Mouse (Mus musculus): ENCODE results near the gene Tmbim7.
"Not testable (repeated sequence)": the region's sequence is repeated elsewhere in the genome, so short reads cannot be mapped to it uniquely, and the experiment has no call there.

The Tmbim7 gene

DNA sequence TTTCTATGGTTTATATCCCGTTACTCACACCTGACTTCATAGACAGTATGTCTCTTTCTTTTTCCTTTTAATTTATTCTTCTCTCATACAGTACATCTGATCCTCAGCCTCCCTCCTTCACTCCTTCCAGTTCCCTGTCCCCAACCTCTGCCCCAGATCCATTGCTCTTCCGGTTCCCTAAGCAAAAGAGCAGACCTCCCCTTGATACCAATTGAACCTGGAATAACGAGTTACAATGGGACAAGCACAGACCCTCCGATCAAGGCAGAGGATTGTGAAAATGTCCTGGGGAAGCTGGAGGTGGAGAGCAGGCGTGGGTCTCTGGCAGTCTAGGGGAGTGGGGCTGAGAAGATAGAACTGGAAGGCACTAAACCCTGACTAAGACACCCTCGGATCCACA lies at the start of gene Tmbim7:
Gene Tmbim7 (plus strand): TSS at position 301 of the 400 bp plus-strand sequence.
- DNase-seq (ENCODE audit: low read depth), result no peak

DNA sequence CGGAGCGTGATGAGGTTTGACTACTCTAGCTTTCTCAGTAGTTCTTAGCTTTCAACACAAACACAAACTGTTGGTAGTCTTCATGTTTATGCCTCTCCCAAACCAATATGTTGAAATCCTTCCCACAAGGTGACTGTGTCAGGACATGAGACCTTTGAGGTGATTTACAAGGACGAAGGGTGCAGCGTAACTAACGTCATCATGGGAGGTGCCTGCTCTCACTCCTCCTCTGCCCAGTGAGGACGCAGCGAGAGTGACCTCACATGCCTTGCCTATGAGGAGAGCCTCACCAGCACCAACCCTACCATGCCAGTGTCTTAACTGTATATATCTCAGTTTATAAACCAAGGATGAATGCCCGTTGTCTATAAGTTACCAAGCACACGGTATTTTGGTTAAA lies 43.9 kb upstream of the Tmbim7 start:
- DNase-seq (ENCODE audit: low read depth), result no peak

DNA sequence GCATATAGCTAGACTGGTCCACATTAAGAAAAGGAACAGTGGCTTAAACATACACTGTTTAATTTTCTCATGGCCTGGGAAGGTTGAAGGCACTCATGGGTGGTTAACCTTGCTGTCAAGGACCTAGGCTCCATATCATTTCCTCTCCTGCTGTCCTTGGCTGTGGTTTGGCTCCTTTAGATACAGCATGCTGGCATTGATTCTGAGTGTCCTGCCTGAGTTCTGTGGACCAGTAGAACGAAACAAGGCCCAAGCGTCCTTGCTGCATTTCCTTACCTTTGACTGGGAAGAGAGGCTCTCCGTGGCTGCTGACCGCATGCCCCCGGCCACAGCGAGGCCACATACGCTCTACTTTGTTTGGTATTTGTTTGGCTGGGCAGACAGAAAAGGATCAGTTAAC lies 41.7 kb upstream of the Tmbim7 start:
- DNase-seq (ENCODE audit: low read depth), result no peak

DNA sequence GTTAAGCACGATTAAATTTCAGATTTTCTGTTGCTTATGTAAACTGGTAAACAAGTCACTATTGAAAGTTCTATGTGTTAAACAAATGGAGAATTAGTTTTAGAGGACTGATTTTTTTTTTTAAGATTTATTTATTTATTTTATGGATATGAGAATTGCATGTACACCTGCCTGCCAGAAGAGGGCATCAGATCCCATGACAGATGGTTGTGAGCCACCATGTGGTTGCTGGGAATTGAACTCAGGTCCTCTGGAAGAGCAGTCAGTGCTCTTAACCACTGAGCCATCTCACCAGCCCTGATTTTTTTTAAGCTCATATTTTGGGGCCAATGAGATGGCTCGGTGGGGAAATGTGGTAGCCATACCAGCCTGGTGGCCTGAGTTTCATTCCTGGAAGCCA lies 39.1 kb upstream of the Tmbim7 start:
- not testable (repeated sequence) for DNase-seq (ENCODE audit: low read depth)

DNA sequence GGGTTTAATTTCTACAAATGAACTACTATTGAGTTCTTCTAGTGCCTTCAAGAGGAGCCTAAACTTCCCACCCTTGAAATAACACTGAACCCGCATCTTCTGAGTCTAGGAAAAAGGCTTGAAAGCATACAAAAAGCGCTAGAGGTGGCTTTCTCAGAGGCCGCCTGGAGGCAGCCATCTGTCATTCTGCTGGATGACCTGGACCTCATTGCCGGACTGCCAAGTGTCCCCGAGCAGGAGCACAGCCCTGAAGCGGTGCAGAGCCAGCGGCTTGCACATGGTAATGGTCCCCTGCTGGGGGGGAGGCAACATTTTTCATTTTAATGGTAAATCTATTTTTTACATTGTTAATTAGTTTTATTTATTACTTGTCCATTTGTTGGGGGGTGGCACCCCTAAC lies 30.5 kb upstream of the Tmbim7 start:
- no peak for DNase-seq (ENCODE audit: low read depth)

DNA sequence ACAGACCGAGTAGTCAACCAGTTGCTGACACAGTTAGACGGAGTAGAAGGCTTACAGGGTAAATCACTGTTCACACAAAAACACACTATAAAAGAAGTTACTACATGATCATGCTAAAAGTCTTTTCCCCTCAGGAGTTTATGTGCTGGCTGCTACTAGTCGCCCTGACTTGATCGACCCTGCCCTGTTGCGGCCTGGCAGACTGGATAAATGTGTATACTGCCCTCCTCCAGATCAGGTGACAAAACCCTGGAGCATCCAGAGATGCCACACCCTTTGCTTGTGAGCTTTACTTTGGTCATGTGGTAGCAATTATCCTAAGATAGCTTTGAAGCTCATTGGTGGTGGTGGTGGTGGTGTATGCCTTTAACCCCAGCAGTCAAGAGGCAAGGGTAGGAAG lies 20.9 kb upstream of the Tmbim7 start:
- DNase-seq (ENCODE audit: low read depth), result no peak

DNA sequence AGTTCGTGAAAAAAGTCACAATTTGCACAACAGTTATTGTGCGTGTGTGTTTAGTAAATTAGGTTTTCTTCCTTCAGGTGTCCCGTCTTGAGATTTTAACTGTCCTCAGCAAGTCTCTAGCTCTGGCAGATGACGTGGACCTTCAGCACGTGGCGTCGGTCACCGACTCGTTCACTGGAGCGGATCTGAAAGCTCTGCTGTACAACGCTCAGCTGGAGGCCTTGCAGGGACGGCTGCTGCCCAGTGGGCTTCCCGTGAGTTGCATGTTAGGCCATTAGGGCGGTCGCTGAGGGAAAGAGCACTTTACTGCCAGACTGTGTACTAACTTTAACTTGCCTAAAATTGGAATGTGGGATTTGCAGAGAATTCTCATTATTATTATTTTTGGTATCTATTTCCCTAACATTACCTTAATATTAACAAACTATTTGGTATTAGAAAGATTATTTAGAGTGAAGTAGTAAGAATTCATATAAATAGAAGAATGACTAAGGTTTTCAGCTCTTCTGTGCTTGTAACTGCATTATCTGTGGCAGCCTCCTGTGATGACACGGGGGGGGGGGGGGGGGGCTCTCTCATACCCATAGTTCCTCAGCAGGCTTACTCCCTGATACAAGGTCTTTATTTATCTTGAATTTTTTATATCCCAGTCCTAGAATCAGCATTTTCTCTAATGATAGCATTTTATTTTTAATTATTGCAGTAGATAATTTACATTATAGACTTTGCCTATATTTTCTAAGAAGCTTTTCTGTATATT lies 19.3 kb upstream of the Tmbim7 start:
- DNase-seq (ENCODE audit: low read depth), result no peak

DNA sequence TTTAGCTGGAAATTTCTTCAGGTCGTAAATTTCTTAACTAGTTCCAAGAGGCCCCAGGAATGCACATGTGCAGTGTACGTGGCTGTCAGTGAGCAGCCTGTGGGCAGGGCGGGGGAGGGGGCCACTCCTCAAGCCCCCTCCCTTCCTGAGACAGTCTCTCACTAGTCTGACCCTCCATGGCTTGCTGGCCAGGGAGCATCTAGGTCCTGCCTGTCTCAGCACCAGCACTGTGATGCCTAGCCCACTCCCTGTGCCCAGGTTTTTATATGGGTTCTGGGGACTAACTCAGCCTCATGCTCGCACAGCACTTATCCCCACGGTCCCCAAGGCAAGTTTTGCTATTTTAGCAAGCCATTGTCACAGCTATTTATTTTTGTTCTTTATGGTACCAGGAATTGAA lies 18.7 kb upstream of the Tmbim7 start:
- DNase-seq (ENCODE audit: low read depth), result no peak

DNA sequence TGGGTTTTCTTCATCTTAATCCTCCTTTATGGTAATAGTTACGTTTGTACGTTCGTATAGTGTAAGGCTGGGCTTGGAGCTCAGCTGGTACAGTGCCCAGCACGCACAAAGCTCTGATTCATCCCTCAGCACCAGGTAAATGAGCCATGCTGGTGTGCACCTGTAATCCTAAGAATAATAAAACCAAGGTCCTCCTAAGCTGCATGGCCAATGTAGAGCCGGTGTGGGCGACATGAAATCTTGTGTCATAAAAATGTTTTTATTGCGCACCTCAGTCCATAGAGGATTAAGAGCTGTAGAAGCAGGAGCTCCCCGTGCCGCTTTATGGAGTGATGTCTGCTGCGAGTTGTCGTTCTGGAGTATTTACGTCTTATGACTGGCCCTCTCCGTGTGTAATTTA lies 17.7 kb upstream of the Tmbim7 start:
- no peak for DNase-seq (ENCODE audit: low read depth)

DNA sequence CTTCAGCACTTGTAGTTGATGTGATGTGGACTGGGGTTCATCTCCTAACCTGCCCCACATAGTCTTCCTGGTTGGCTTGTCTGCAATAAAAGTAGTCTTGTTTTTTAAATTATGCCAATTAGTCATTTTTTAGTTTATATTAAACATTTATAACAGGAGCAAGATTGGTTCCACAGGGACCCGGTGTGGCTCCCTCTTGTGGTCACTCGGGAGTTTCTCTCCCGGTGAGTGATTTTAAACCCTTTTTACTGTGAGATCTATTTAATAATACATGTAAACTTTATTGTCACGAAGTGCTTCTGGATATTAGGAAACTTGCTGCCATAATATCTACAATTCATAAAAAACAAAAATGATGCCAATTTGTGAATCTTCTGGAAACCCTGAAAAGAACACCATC lies 17.0 kb upstream of the Tmbim7 start:
- peak; percentile 46 for DNase-seq (ENCODE audit: low read depth)

DNA sequence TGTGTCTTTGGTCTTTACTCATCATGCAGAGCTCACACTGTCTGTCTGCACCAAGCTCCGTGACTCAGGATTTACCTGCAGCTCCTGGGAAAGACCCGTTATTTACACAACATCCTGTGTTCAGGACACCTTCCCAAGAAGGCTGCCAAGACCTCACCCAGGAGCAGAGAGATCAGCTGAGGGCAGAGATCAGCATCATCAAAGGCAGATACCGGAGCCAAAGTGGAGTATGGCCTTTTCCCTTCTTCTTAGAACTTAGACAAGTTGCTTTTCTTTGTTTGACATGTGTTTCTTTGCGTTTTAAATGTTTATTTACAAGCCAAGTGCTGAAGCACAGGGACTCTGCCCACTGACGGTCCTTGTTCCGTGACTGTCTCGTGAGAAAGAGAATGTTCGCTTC lies 15.7 kb upstream of the Tmbim7 start:
- DNase-seq (ENCODE audit: low read depth), result no peak

DNA sequence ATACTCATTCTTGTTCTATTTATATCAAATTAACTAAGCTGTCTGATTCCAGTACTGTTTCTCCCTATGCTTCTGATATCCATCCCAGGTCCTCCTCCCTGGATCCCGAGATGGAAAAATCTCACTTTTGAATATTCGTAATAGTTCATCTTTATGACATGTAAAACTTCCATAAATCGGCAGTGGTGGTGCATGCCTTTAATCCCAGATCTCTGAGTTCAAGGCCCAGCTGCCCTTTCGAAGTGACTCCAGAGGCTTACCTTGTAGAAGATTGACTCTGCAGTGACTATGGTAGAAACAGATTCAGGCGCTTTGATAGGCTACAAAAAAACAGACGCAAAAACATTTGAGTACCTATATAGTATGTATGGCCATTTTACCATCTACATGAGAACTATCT lies 6.4 kb upstream of the Tmbim7 start:
- no peak for DNase-seq (ENCODE audit: low read depth)

DNA sequence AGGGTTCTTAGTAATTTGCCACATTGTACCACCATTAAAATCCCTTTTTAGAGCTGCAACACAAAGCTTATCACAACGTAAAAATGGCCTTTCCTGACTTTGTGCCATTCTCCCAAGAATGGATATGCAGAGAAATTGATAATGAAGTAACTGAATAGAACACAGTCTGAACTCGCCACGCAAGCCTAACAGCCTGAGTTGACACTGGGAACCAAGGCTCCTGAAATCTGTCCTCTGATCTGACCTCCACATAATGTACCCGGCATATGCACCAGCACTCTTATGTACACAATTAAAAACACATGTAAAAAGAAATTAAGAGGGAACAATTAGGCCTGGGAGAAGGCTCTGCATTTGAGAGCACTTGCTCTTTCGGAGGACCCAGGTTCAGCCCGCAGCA lies 5.7 kb upstream of the Tmbim7 start:
- no peak for DNase-seq (ENCODE audit: low read depth)

DNA sequence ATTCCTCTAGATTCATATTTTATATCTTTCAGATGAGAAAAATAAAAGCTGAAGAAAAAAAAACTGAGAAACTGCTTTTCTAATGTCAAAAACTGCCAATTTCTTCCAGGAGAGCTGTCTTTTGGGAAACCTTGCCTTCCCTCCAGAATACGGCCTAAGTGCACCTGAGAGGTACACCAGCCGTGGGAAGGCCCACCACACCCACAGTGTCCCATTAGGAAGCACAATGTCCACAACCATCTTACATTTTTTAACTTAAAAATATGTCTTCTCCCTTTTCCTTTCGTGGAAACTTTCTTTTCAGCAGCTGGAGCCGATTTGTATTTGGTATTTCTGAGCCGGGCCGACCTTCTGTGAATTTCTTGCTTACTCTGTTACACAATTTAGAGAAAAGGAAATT lies 4.4 kb upstream of the Tmbim7 start:
- DNase-seq (ENCODE audit: low read depth), result no peak

DNA sequence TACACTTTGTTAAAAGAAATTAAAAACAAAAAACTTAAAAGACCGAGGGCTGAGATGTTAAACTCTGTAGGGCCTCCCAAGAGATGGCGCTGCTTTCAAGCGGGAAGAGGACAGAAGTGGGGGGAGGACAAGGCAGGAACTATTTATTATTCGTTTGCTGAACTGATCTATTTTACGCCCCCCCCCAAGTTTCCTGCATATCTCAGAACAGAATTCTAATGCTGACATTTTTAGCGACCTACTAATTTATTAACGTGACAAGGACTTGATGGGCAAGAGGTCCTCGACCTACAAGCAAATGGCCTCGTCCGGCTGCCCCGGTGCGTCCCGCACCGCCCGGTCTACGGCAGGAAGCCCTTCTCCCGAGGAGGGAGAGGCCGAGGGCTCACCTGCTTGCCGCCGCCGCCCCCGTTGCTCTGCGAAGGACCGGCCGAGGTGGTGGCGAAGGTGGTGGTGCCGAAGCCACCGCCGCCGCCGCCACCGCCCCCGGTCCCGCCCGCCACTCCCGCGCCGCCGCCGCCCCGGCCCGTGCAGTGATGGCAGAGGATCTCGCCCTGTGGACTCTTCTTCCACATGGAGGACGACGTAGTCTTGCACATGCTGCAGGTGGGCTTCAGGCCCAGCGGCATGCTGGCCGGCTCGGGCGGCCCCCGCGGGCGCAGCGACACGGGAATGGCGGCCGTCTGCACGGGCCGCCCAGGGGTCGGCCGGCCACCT lies 3.8 kb upstream of the Tmbim7 start:
- peak; percentile 85 for DNase-seq (ENCODE audit: low read depth)

DNA sequence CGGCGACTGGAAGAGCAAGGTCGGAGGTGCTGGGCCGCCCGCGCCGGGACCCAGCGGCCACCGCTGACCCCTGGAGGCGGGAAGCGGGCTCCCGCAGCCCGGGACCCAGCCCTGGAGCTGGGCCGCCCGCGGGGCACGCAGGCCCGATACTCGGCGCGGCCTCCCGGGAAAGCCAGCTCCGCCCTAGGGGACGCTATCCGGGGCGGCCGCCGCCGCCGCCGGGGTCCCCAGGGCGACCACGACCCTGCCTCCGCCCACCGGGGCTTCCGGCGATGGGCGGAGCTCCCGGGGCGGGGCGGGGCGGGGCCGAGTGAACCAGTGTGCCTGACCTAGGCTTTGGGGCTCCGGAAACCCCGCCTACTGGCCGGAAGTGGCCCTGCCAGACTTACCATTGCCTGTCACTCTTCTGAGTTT lies 3.3 kb upstream of the Tmbim7 start:
- DNase-seq (ENCODE audit: low read depth), result peak; percentile 94

DNA sequence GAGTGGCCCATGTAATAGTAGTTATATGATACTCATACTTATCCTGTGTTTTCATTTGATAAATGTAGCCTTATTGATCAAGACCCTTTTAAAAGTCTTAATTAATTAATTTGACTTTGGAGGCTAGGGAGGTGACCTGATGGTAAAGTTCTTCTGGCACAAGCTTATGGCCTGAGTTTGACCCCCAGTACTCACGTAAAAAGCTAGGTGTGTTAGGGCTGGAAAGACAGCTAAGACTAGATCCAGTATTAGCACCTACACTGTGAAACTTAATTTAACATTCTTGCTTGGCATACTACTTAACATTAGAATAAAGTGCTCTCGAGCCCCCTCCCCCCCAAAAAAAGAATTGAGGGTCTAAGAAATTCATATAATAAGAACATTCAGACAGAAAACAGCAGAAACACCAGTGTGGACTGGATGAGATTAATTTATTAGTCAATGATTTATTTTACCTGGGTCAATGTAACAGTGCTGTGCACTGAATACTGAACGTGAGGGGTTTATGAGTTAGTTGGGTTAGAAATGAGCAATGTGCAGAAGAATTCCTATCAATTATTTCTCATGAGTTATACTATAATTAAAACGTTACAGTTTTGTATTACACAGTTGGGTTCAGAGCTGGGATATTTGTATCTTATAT lies 2.7 kb upstream of the Tmbim7 start:
- no peak for DNase-seq (ENCODE audit: low read depth)

DNA sequence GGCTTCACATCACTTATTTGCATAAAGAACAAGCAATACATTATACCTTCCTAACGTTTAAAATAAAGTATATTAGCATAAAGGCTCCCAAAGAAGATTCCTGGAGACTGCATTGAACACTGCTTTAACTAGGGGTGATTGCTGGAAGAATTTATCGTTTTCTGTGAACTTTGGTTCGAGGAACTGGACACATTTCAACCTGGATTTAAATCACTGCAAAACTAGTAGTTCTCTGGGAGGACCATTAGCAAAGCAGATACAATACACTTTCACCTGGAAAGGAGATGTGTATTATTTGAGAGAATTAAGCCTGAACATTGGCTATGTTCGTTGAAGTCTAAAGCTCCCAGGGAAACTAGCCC lies 2.2 kb upstream of the Tmbim7 start:
- no peak for DNase-seq (ENCODE audit: low read depth)

DNA sequence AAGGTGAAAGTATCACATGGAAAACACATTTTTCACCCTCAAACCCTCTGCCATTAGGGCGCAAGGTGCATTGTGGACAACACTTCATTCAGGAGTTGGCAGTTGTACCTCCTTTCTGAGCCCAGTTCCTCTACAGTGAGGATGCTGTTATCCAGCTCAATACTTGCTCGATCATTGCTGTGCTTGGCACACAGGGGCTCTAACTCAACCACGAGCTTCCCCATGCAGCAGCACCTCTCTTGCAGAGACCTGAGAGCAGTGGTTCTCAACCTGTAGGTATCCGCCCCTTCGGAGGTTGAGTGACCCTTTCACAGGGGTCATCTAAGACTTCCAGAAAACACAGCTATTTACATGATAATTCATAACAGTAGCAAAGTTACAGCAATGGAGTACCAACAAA lies 640 bp downstream of the Tmbim7 start:
- DNase-seq (ENCODE audit: low read depth), result no peak

DNA sequence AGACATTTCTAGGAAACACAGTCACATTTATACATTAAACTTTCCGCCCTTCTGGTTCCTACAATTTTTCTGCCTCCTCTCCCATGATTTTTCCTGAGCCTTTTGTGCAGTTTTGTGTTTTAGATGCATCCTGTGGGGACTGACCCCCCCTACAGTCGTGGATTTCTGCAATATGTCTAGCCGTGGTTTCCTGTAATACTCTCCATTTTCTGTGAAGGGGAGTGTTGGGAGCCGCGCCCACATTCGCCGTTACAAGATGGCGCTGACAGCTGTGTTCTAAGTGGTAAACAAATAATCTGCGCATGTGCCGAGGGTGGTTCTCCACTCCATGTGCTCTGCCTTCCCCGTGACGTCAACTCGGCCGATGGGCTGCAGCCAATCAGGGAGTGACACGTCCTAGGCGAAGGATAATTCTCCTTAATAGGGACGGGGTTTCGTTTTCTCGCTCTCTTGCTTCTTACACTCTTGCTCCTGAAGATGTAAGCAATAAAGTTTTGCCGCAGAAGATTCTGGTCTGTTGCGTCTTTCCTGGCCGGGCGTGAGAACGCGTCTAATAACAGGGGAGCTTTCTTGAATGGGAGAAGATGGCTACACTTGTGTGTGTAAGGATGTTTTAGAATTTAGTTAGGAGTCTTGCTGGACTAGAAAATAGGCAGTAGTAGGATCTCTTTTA lies 2.1 kb downstream of the Tmbim7 start:
- not testable (repeated sequence) for DNase-seq (ENCODE audit: low read depth)

DNA sequence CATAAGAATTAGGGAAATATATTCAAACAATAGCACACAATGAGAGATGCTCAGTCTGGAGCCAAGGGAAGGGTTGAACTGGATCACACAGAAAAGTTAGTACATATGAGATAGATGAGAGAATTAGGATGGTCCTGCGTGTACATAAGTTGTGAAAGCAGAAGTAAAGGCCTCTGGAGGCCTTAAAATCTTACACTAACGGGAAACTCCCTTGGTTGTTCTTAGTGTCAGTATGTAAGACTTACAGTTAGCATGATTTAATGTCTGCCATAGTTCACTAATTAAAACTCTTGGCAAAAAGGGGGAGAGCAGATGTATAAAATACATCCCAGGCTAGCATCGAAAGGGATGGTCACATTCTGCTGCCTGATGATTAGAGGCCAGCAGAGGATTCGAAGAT lies 2.8 kb downstream of the Tmbim7 start:
- no peak for DNase-seq (ENCODE audit: low read depth)

DNA sequence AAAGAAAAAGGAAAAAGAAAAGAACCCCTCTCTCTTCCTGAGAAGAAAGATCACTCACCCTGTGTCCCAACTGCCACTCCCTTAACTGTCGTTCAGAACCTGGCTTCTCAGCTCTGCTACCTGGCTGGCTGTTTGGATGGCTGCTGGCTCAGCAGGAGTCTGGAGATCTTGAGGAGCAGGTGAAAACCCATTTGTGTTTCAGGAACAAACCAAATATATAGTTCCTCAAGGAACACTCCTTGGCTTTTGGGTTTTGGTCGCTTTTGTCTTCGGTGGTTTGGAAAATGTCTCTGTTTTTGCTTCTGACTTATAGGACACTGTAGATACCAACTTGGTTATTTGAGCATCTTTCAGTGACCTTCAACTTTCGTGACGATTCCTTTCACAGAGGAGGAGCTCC lies 6.1 kb downstream of the Tmbim7 start, which contains the start of gene Gatad1:
Gene Gatad1 (minus strand): TSS at position 101 of the 400 bp plus-strand sequence.
- no peak for DNase-seq (ENCODE audit: low read depth)

DNA sequence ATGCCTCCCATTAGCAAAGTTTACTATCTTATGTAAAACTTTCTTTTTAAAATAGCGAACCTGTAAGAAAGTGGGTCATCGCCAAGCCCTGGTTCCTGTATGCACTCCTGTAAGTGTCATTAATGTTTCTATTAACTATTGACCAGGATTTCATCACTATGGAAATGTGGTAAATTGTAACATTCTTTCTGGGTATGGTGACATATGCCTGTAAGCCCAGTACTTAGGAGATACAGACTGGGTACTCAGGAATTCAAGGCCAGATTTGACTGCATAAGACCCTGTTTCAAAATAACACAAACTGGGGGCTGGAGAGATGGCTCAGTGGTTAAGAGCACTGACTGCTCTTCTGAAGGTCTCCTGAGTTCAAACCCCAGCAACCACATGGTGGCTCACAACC lies 14.2 kb downstream of the Tmbim7 start:
- DNase-seq (ENCODE audit: low read depth), result peak; percentile 63
